Mouse (Mus musculus): Measurements from ENCODE around the gene Pdcl2.

Pdcl2 gene

GRCm38 (mm10) chr5:76330953-76331352 is at the start of gene Pdcl2:
TSS of gene Pdcl2 (minus strand) at chr5:76331156.
- DNase-seq (ENCODE audit: low read depth, low spot score), result peak; percentile 95

- peak; percentile 85 for DNase-seq (ENCODE audit: low read depth, low spot score)
These were observed 48.3 kb upstream of the Pdcl2 start for GRCm38 (mm10) chr5:76379216-76379615.

GRCm38 (mm10) chr5:76369215-76369840 is 38.4 kb upstream of the Pdcl2 start:
- DNase-seq (ENCODE audit: low read depth, low spot score), result peak; percentile 88

GRCm38 (mm10) chr5:76365406-76365805 is 34.5 kb upstream of the Pdcl2 start:
- DNase-seq (ENCODE audit: low read depth, low spot score), result peak; percentile 90

GRCm38 (mm10) chr5:76363453-76364104 is 32.6 kb upstream of the Pdcl2 start, which contains the start of gene Nmu:
TSS of gene Nmu (minus strand) at chr5:76363788.
- no peak for DNase-seq (ENCODE audit: low read depth, low spot score)

- no peak for DNase-seq (ENCODE audit: low read depth, low spot score)
These were observed 29.8 kb upstream of the Pdcl2 start for GRCm38 (mm10) chr5:76360786-76361185.

- DNase-seq (ENCODE audit: low read depth, low spot score), result no peak
These were observed 29.1 kb upstream of the Pdcl2 start for GRCm38 (mm10) chr5:76360057-76360456.

- DNase-seq (ENCODE audit: low read depth, low spot score), result no peak
These were observed 21.1 kb upstream of the Pdcl2 start for GRCm38 (mm10) chr5:76351953-76352611.

GRCm38 (mm10) chr5:76351537-76351936 is 20.6 kb upstream of the Pdcl2 start:
- no peak for DNase-seq (ENCODE audit: low read depth, low spot score)

- no peak for DNase-seq (ENCODE audit: low read depth, low spot score)
These were observed 15.2 kb upstream of the Pdcl2 start for GRCm38 (mm10) chr5:76346137-76346536.

GRCm38 (mm10) chr5:76340931-76341330 is 10.0 kb upstream of the Pdcl2 start:
- no peak for DNase-seq (ENCODE audit: low read depth, low spot score)

GRCm38 (mm10) chr5:76337100-76337499 is 6.1 kb upstream of the Pdcl2 start:
- no peak for DNase-seq (ENCODE audit: low read depth, low spot score)

- DNase-seq (ENCODE audit: low read depth, low spot score), result peak; percentile 22
These were observed 2.9 kb upstream of the Pdcl2 start for GRCm38 (mm10) chr5:76333833-76334232.

- no peak for DNase-seq (ENCODE audit: low read depth, low spot score)
These were observed 3.7 kb downstream of the Pdcl2 start for GRCm38 (mm10) chr5:76327296-76327695.

- no peak for DNase-seq (ENCODE audit: low read depth, low spot score)
These were observed 5.8 kb downstream of the Pdcl2 start for GRCm38 (mm10) chr5:76325113-76325512.

- peak; percentile 98 for DNase-seq (ENCODE audit: low read depth, low spot score)
These were observed 9.4 kb downstream of the Pdcl2 start for GRCm38 (mm10) chr5:76321249-76322196.

GRCm38 (mm10) chr5:76308206-76308605 is 22.8 kb downstream of the Pdcl2 start:
- no peak for DNase-seq (ENCODE audit: low read depth, low spot score)

- no peak for DNase-seq (ENCODE audit: low read depth, low spot score)
These were observed 24.7 kb downstream of the Pdcl2 start for GRCm38 (mm10) chr5:76306261-76306660.

GRCm38 (mm10) chr5:76305616-76306015 is 25.3 kb downstream of the Pdcl2 start:
- peak; percentile 31 for DNase-seq (ENCODE audit: low read depth, low spot score)

GRCm38 (mm10) chr5:76304452-76305341 is 26.3 kb downstream of the Pdcl2 start, which contains the start of gene Clock:
TSS of gene Clock (minus strand) at chr5:76304792.
- DNase-seq (ENCODE audit: low read depth, low spot score), result peak; percentile 82

All from R1 (cell line).